Mouse (Mus musculus): ENCODE measurements around the gene Fam117b.

- TF ChIP-seq POLR2A (IDR thresholded peaks at IDR 0.05; ENCODE audit: insufficient read depth, low read length) (no peak), CTCF (IDR thresholded peaks at IDR 0.05; ENCODE audit: low read depth, low read length) (no peak), EP300 (IDR thresholded peaks at IDR 0.05; ENCODE audit: insufficient read depth, low read depth, low read length) (no peak)
These were observed 14.4 kb downstream of the Fam117b start for GRCm38 (mm10) chr1:59927131-59927680.
